Mouse (Mus musculus) central nervous system, embryonic 18 days (tissue): ENCODE measurements around the gene Hist1h2be. TPM values are rescaled to one million over a fixed set of nuclear protein-coding genes. Genes with fewer than 3 reads are reported as not detected.

Experiments
- polyA plus RNA-seq: library from polyadenylated mRNA; depleted of rRNA; stranded (reverse); fragments of >200 nt; gene quantifications from 2 replicates; pipeline ENCODE4 v1.2.3, GENCODE M21; 2012; rRNA removed

Gene Hist1h2be
- 1.2 and 1.5 TPM in 2 replicates for polyA plus RNA-seq

DNA sequence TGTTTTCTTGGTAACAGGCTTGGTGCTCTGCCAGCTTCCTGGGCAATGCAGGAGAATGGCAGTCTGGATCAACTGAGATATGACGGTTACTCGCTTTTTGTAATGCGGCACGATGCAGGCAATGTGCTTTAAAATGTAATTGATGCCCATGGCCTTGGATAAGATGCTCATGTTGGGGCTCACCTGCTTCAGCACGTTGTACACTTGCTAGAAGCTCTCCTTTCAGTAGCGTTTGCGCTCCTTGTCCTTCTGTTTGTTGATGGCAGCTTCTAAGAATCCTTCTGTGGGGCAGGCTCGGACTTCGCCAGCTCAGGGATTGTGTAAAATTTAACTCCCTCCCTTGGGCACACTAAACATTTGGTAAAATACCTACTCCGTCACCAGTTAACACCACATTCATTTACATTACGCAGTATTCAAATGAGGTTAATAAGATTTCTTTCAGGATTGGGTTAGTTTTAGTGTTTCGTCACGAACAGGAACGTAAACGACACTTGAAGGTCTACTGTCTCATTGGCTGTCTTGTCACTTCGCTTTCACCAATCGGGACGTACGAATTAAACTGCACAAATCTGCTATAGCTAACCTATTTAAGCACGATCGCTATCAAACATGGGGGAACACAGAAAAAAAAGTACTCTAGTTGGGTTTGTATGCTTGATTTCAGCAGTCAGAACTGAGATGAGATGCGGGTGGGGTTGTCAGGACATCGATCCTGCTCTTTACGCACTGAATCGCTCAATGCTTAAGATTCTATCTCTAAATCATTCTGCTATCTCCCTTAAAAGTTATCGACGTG, at the start of gene Hist1h2be:
Hist1h2be (minus strand) TSS at position 392 of the 799 bp plus-strand sequence.

DNA sequence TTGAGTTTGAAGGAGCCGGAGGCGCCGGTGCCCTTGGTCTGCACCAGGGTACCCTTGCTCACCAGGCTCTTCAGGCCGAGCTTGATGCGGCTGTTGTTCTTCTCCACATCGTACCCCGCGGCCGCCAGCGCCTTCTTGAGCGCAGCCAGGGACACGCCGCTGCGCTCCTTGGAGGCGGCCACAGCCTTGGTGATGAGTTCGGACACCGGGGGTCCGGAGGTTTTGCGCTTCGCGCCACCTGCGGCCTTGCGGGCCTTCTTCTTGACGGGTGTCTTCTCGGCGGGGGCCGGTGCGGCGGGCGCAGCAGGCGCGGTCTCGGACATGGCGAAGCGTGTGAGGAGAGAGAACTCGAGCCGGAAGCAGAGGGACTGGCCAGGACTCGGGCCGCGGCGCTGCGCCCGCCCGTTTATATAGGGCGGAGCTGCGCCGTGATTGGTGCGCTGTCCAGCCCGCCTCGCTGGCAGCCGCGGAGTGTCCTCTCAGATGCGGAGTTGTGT, 1.3 kb upstream of the Hist1h2be start, which contains the start of gene Hist1h1e:
Hist1h1e (minus strand) TSS at position 384 of the 497 bp plus-strand sequence.

DNA sequence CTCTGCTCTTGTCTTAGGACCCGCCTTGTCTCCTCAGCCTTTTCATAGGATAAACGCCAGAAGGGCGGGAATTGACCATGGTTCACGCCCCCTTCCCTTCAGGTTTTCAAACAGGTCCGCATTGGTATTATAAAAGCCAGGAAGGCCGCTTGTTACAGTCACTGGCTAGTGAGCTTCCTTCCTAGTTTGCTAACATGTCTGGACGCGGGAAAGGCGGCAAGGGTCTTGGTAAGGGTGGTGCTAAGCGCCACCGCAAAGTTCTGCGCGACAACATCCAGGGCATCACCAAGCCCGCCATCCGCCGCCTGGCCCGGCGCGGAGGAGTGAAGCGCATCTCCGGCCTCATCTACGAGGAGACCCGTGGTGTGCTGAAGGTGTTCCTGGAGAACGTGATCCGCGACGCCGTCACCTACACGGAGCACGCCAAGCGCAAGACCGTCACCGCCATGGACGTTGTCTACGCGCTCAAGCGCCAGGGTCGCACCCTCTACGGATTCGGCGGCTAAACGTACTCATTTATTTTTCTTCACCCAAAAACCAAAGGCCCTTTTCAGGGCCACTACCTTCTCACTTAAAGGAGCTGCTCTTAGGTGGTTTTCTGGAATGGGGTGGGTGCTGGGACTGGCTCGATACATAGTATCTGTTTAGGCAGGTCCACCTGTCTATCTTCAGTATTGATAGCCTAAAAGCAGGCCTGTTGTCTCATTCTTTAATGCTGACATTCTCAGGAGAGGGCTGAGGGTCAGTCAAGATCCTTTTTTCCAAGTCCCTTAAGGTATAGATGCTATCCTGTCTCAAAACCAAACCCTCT, 39.3 kb downstream of the Hist1h2be start, which contains the start of gene Hist1h4d:
Hist1h4d (plus strand) TSS at position 191 of the 811 bp plus-strand sequence.

DNA sequence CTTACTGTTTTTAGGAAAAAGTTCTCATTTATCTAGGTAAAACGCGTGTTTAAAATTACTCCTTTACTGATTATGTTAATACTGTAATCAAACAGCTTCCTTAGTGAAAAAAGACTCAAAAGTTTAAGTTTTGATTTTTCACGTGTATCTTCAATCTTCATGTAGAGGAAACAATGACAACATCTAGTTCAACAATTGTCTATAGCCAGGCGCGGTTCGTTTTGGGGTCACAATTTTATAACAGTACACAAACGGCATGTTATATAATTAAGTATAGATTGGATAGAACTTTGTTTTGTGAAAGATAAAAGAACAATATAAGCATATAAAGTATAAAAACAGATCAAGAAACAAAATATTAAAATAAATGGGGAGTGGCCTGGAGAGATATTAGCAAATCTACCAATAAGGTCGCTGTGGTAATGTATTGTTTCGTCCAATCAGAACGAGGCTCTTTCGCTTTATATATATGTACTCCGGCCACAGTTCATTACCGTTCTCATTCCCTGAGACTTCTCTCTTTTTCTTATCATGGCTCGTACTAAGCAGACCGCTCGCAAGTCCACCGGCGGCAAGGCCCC, 45.6 kb downstream of the Hist1h2be start, which contains the start of gene Hist1h3d:
Hist1h3d (plus strand) TSS at position 493 of the 581 bp plus-strand sequence.

DNA sequence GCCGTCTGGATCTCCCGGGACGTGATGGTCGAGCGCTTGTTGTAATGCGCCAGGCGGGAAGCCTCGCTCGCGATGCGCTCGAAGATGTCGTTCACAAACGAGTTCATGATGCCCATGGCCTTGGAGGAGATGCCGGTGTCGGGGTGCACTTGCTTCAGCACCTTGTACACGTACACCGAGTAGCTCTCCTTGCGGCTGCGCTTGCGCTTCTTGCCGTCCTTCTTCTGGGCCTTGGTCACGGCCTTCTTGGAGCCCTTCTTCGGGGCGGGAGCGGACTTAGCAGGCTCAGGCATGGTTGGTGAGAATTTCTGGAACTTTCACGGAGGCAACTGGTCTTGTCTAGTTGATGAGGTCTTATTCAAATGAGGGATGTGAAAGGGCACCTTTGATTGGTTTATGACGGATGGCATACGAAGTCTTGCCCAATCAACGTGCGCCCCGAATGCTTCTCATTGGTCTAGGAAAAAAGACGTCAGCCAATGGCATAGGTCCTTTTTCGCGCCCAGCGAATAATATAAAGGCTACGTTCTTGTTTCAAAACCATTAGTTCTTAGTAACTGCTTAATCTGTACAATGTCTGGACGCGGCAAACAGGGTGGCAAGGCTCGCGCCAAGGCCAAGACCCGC, 46.9 kb downstream of the Hist1h2be start, which contains the start of the genes Hist1h2bf and Hist1h2ad:
Hist1h2bf (minus strand) TSS at position 299 of the 627 bp plus-strand sequence.
Hist1h2ad (plus strand) TSS at position 484 of the 627 bp plus-strand sequence.

DNA sequence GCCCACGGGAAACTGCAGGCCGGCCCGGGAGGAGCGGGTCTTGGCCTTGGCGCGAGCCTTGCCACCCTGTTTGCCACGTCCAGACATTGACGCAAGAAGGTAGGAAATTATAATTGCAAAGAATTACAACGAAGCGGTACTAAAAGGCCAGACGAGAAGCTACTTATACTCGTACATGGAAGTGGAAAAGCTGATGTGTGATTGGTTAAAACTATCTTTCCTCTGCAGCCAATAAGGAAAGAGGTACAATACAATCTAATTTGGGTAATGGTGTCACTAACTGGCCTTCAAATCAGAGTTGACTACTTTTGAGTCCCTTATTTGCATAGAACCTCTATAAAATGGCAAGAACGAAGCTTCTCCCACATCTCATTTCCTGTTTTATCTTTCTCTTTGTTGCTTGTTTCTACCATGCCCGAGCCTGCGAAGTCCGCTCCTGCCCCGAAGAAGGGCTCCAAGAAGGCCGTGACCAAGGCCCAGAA, 49.9 kb downstream of the Hist1h2be start, which contains the start of the genes Hist1h2ae and Hist1h2bg:
Hist1h2ae (minus strand) TSS at position 199 of the 482 bp plus-strand sequence.
Hist1h2bg (plus strand) TSS at position 375 of the 482 bp plus-strand sequence.

DNA sequence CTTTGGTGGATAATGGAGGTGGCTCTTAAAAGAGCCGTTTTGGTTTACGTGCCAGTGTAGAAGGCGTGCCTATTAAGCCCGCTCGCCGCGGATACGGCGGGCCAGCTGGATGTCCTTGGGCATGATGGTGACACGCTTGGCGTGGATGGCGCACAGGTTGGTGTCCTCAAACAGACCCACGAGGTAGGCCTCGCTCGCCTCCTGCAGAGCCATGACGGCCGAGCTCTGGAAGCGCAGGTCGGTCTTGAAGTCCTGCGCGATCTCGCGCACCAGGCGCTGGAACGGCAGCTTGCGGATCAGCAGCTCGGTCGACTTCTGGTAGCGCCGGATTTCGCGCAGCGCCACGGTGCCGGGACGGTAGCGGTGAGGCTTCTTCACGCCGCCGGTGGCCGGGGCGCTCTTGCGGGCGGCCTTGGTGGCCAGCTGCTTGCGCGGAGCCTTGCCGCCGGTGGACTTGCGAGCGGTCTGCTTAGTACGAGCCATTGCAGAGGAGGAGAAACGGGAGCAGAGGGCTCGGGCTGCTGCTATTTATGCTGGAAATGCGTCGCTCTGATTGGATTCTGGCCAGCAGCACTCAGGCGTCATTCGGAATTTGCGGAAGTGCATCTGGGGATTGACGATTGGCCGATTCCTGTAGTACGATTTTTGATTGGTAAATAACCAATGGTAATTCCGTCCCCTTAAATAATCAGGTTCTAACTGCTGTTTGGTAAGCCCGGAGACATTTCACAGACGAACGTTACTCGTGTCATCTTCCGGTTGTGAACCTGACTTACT, 58.9 kb downstream of the Hist1h2be start, which contains the start of gene Hist1h3e:
Hist1h3e (minus strand) TSS at position 487 of the 777 bp plus-strand sequence.

DNA sequence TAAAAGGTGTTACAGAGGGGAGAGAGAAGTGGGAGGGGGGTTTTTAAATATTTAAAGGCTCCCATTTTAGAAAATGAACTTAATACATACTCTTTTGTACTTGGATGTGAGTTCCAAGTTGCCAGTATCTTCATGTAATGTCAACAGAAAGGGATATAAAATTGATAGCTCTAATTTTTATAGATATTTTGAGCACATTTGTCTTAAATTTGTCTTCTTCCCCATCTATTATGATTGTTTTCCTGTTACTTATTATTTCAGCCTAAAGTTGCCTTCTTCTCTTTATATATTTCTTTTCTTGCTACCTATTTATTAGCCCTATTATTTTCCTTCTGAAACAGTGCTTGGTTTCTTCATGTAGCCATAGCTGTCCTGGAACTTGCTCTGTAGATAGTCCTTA, 68.0 kb downstream of the Hist1h2be start, which contains the start of gene Hist1h1d:
Hist1h1d (plus strand) TSS at position 301 of the 400 bp plus-strand sequence.

DNA sequence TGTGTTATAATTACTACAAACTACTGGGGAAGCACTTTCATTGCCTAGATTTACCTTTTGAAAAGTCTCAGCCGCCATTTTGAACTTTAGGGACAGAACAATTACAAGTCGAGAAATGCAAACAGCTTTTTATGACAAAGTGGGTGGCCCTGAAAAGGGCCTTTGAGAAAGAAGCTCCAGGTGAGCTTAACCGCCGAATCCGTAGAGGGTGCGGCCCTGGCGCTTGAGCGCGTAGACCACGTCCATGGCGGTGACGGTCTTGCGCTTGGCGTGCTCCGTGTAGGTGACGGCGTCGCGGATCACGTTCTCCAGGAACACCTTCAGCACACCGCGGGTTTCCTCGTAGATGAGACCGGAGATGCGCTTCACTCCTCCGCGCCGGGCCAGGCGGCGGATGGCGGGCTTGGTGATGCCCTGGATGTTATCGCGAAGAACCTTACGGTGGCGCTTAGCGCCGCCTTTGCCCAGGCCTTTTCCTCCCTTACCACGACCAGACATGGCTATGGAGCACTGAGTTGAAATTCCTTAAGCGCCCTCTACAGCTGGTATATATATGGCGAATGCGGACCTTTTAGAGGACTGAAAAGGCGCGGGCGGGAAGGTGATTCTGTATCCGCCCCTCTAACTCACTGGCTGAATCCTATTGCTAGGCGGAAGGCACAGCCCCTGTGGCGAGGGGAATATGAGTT, 69.6 kb downstream of the Hist1h2be start, which contains the start of gene Hist1h4f:
Hist1h4f (minus strand) TSS at position 503 of the 689 bp plus-strand sequence.

DNA sequence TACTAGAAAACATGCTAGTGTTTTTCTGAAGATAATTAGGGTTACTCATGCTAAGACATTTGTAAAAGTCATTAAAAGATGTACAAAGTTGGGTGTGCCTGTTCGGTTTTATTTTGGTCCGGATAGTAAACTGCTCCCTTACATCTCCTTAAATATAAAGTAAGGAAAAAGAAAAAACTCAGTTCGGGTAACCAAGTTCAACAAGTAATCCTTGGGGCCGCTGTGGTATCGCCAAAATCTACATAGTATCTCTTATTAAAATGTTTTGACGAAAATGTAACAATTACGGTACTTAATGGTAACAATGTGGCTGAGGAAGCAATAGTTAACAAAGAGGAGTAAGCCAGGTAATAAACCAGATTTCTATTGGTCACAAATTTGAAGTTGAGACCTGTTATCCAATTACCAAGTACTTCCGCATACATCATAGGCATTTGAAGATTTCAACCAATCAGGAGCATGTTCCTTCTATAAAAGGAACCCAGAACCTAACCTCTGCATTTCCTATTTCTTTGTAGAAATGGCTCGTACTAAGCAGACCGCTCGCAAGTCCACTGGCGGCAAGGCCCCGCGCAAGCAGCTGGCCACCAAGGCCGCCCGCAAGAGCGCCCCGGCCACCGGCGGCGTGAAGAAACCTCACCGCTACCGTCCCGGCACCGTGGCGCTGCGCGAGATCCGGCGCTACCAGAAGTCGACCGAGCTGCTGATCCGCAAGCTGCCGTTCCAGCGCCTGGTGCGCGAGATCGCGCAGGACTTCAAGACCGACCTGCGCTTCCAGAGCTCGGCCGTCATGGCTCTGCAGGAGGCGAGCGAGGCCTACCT, 76.7 kb downstream of the Hist1h2be start, which contains the start of gene Hist1h3f:
Hist1h3f (plus strand) TSS at position 88 of the 822 bp plus-strand sequence.

DNA sequence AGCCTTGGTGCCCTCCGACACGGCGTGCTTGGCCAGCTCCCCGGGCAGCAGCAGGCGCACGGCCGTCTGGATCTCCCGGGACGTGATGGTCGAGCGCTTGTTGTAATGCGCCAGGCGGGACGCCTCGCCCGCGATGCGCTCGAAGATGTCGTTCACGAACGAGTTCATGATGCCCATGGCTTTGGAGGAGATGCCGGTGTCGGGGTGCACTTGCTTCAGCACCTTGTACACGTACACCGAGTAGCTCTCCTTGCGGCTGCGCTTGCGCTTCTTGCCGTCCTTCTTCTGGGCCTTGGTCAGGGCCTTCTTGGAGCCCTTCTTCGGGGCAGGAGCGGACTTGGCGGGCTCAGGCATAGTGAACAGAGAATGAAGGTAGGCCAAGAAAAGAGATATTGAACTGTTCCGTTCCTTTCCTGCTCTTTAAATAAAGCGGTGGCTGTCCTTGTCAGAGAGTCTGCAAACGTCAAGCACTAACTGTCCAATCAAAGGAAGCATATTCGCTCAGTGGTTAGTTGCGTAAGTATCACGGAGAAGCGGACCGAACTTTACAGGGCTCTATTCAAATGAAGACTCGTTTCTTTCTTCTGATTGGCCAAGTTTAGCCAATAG, 77.8 kb downstream of the Hist1h2be start, which contains the start of gene Hist1h2bh:
Hist1h2bh (minus strand) TSS at position 394 of the 609 bp plus-strand sequence.

DNA sequence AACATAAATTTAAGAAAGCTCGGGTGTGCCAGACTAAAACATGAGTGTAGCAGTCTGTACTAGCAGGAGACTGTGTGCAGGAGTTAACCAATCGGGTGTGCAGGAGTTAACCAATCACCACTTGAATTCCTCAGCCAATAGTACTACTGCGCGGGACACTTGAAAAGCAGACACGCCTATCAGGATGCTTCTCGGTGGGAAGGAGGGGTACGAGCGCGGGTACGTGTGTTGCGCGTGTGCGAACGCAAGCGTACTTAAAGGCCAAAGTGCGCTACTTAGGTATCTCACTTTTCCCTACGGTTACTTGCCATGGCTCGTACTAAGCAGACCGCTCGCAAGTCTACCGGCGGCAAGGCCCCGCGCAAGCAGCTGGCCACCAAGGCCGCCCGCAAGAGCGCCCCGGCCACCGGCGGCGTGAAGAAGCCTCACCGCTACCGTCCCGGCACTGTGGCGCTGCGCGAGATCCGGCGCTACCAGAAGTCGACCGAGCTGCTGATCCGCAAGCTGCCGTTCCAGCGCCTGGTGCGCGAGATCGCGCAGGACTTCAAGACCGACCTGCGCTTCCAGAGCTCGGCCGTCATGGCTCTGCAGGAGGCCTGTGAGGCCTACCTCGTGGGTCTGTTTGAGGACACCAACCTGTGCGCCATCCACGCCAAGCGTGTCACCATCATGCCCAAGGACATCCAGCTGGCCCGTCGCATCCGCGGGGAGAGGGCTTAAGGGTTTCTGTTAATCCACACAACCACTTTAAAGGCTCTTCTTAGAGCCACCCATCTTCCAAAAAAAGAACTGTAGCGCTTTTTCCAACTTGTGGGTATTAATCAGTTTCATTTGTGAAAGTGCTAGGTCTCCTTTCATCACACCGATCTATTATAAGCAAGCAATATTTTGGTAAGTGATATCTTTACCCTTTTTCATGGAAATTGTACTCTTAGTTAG, 85.5 kb downstream of the Hist1h2be start, which contains the start of gene Hist1h3g:
Hist1h3g (plus strand) TSS at position 286 of the 939 bp plus-strand sequence.

Other genes with a start within 250 kb of the Hist1h2be start
- 8.5 and 8.8 TPM in 2 replicates for gene Abt1, start 197.3 kb downstream of the Hist1h2be start, polyA plus RNA-seq
- gene Btn1a1, start 155.2 kb downstream of the Hist1h2be start, polyA plus RNA-seq, result 0.09 and 0.12 TPM in 2 replicates
- 0.06 and 0.07 TPM in 2 replicates for gene Btn2a2, start 132.3 kb downstream of the Hist1h2be start, polyA plus RNA-seq
- gene Hist1h4h, start 90.1 kb downstream of the Hist1h2be start, polyA plus RNA-seq, result 10.2 and 10.6 TPM in 2 replicates
- gene Hist1h2af, start 87.2 kb downstream of the Hist1h2be start, polyA plus RNA-seq, result 47.4 and 62.7 TPM in 2 replicates
- 2.2 and 4.8 TPM in 2 replicates for gene Hist1h3g, start 85.7 kb downstream of the Hist1h2be start, polyA plus RNA-seq
- 0.52 and 0.80 TPM in 2 replicates for gene Hist1h2bh, start 77.7 kb downstream of the Hist1h2be start, polyA plus RNA-seq
- gene Hist1h3f, start 77.1 kb downstream of the Hist1h2be start, polyA plus RNA-seq, result 0.48 and 0.52 TPM in 2 replicates
- 4.7 and 5.8 TPM in 2 replicates for gene Hist1h4f, start 69.5 kb downstream of the Hist1h2be start, polyA plus RNA-seq
- gene Hist1h1d, start 67.9 kb downstream of the Hist1h2be start, polyA plus RNA-seq, result 0.14 and 0.15 TPM in 2 replicates
- gene Hist1h3e, start 58.8 kb downstream of the Hist1h2be start, polyA plus RNA-seq, result 5.6 and 7.2 TPM in 2 replicates
- 4.4 and 4.5 TPM in 2 replicates for gene Hist1h2ae, start 49.9 kb downstream of the Hist1h2be start, polyA plus RNA-seq
- gene Hist1h2bg, start 49.7 kb downstream of the Hist1h2be start, polyA plus RNA-seq, result 7.1 and 9.6 TPM in 2 replicates
- gene Hist1h2bf, start 46.9 kb downstream of the Hist1h2be start, polyA plus RNA-seq, result 2.3 and 2.6 TPM in 2 replicates
- 1.6 and 1.8 TPM in 2 replicates for gene Hist1h2ad, start 46.7 kb downstream of the Hist1h2be start, polyA plus RNA-seq
- 4.3 and 5.6 TPM in 2 replicates for gene Hist1h3d, start 45.4 kb downstream of the Hist1h2be start, polyA plus RNA-seq
- 1.9 and 2.8 TPM in 2 replicates for gene Hist1h4d, start 39.5 kb downstream of the Hist1h2be start, polyA plus RNA-seq
- 1.8 and 1.9 TPM in 2 replicates for gene Hist1h1e, start 1.4 kb upstream of the Hist1h2be start, polyA plus RNA-seq
- gene Hist1h2ac, start 62.8 kb upstream of the Hist1h2be start, polyA plus RNA-seq, result 0.62 and 0.67 TPM in 2 replicates
- 32.4 and 40.3 TPM in 2 replicates for gene Hist1h2bc, start 63.1 kb upstream of the Hist1h2be start, polyA plus RNA-seq
- not detected in 2 replicates for gene Hist1h1t, start 74.7 kb upstream of the Hist1h2be start, polyA plus RNA-seq
- gene Hist1h4c, start 77.3 kb upstream of the Hist1h2be start, polyA plus RNA-seq, result 2.6 and 3.4 TPM in 2 replicates
- gene Hfe, start 89.7 kb upstream of the Hist1h2be start, polyA plus RNA-seq, result 1.5 and 2.0 TPM in 2 replicates
- 12.8 and 15.6 TPM in 2 replicates for gene Hist1h1c, start 117.7 kb upstream of the Hist1h2be start, polyA plus RNA-seq
- gene Hist1h3c, start 124.5 kb upstream of the Hist1h2be start, polyA plus RNA-seq, result 3.9 and 4.1 TPM in 2 replicates
- gene Hist1h2bb, start 125.6 kb upstream of the Hist1h2be start, polyA plus RNA-seq, result 1.9 and 2.7 TPM in 2 replicates
- gene Hist1h2ab, start 130.0 kb upstream of the Hist1h2be start, polyA plus RNA-seq, result 6.3 and 6.8 TPM in 2 replicates
- 7.5 and 8.8 TPM in 2 replicates for gene Hist1h3b, start 131.1 kb upstream of the Hist1h2be start, polyA plus RNA-seq
- gene Hist1h4b, start 135.9 kb upstream of the Hist1h2be start, polyA plus RNA-seq, result 4.9 and 7.8 TPM in 2 replicates
- gene Hist1h4a, start 140.1 kb upstream of the Hist1h2be start, polyA plus RNA-seq, result 2.3 and 3.4 TPM in 2 replicates
- gene Hist1h3a, start 141.3 kb upstream of the Hist1h2be start, polyA plus RNA-seq, result 5.1 and 5.4 TPM in 2 replicates
- 0.66 and 1.8 TPM in 2 replicates for gene Hist1h1a, start 142.5 kb upstream of the Hist1h2be start, polyA plus RNA-seq
- 0.04 TPM in 1 of 2 replicates, not detected in the other for gene Trim38, start 148.8 kb upstream of the Hist1h2be start, polyA plus RNA-seq
- 0.01 TPM in 1 of 2 replicates, not detected in the other for gene Slc17a2, start 185.9 kb upstream of the Hist1h2be start, polyA plus RNA-seq
- 0.01 and 0.05 TPM in 2 replicates for gene Slc17a3, start 218.3 kb upstream of the Hist1h2be start, polyA plus RNA-seq
- gene Slc17a1, start 246.6 kb upstream of the Hist1h2be start, polyA plus RNA-seq, result 0.03 TPM in 1 of 2 replicates, not detected in the other